Mouse (Mus musculus) gastrocnemius, adult 18-20 months (tissue): ENCODE data around the gene Zfyve28. TPM values are rescaled to one million over a fixed set of nuclear protein-coding genes. Genes with fewer than 3 reads are reported as not detected.

Source experiments
- DNase-seq: peaks from one replicate; pipeline ENCODE4 v3.0.0; 2021; ENCODE audit warnings: low spot score
- total RNA-seq, 2 experiments: library from RNA; stranded (reverse); gene quantifications; 2 replicates each; pipeline ENCODE4 v1.2.3; 2021

Zfyve28 gene
- total RNA-seq, 2 experiments from 2014 or later, result 0.41 to 0.69 TPM

DNA sequence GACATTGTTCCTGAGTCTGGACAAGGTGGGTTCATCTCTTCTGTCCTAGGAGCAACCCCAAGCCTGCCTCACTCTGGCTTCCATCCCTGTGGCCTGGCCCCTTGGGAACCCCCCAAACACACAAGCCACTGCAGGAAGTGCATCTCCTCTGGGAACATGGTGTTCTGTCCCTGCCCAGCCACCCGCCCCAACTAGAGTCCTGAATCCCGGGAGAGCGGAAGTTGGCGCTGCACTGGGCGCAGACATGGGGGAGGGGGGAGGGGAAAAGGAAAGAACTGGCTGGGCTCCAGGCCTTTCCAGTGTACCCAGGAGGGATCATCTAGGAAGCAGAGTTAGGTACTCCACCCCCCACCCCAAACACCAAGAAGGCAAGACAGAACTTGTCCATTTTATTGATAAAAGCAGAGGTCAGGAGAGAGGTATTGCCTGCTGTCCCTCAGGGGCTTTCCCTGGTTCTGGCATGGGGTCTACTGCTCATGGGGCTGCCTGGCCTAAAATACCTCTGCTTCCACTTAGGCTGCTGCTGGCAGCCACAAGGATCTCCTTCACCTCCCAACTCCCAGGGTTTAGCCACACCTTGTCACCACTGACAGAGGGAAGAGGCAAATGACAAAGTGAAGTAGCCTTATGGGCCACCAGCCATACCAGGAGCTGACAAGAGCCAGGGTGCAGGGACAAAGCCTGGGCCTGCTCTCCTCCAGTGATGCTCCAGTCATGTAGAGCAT lies 104.9 kb downstream of the Zfyve28 start:
- DNase-seq, result peak; percentile 63

DNA sequence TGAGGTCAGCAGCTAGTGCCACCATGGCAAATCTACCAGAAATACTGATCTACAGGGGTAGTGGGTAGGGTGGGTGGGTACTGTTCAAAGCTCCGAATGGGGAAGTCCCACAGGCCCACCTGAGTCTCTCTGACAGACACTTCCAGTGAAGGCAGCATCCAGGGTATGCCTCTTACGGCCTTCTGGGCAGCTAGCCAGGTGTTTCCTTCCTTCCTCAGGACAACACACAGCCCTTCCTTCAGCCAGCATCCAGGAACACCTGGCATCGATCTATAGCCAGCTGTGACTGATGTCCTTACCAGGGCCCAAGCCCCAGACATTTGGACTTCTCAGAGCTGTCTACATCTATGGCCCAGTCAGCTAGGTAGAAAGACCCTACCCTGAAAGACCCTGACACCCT lies 105.8 kb downstream of the Zfyve28 start:
- peak; percentile 40 for DNase-seq

DNA sequence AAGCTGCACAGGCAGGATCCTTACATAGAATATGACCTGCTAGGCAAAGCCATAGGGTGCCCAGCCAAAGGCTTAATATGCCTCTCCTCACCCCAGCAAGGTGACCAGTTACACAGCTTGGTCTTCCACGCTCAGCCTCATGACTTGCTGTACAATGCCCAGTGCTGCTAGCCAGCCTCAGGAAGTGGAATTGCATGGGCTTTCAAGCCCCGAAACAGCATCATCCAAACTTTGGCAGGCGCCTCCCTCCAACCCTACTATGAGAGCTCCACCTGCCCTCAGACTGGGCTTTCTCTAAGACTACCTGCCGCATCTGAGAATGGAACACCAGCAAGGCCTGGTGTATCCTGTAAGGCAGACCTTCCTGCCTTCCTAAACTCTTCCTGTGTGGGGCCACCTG lies 110.4 kb downstream of the Zfyve28 start:
- no peak for DNase-seq

DNA sequence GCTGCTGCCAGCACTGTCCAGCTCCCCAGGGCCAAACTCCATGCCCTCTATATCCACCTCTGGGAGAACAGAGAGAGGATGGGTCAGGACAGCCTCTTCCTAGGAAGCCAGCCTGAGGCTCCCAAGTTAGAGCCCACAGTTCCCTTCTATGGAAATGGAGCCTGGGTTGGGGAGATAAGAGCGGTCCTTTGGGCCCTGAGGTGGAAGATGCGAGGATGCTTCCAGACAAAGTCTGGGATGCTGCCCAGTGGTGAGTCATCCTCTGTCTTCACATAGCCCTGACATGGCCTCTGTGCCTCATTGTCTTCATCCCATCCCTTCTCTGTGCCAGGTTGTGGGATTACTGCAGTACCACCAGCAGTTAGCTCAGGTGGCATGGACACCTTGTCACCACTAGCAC lies 111.2 kb downstream of the Zfyve28 start:
- no peak for DNase-seq

DNA sequence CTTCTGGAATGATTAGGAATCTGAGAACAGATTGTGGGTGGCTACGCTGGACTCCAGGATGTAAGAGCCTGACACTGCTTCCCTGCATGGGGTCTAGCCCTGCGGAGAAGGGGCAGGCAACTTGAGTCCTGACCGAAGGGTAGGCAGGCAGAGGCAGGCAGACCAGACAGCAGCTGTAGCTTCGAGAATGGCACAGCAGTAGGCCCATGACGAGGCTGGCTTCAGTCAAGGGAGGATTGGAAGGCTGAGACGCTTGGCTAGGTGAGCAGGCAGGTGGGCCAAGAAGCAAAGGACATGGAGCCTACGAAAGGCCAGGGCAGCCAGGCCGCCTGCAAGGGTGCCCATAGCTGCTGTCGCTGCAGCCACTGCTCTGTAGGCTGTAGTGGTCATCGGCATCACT lies 111.6 kb downstream of the Zfyve28 start:
- DNase-seq, result no peak

DNA sequence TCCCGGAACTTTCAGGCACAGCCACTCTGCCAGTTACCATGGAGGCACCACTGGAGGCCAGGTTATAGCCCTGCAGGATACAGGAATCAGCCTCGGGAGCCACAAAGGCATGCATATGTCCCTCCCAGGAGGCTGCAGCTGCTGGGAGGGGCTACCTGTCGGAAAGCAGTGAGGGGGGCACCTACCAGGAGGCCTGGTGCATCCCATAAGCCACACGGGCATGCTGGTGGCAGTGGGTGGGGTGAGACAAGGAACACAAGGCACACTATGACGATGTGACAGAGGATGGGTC lies 112.9 kb downstream of the Zfyve28 start:
- no peak for DNase-seq

DNA sequence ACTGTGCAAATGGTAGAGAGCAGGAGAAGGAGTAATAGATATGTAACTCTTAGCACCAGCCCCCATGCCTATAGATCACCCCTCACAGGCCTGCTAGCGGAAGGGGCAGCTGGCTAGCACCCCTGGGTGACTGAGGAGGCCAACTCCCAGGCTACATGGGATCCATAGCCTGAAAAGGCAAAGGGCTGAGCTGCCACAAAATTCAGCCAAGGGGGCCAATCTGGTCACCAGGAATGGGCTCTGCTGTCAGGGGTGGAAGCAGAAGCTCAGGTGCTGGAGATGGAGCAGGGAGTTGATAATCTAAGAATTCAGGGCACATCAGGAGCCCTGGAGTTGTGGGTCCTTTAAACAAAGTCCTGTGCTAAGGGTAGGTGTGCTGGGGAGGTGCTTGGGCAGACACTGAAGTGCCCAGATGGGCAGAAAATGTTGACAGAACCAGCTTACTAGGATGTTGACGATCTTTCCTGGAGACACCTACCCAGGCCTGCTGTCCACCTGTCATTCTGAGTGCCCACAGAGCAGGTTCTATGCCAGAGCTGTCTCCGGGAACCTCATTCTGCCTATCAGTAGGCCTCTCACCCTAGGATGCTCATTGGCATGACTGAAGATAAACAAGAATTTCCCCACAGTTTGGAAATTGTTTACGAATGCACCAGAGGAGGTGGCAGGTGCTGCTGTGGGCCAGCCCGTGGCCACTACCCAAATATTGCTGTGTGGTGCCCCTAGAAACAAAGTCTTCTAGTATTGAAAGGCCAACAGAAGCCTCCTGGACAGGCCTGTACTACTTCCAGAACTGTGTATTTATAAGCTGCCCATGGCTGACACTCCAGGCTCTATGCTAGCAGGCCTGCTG lies 113.5 kb downstream of the Zfyve28 start:
- DNase-seq, result no peak

DNA sequence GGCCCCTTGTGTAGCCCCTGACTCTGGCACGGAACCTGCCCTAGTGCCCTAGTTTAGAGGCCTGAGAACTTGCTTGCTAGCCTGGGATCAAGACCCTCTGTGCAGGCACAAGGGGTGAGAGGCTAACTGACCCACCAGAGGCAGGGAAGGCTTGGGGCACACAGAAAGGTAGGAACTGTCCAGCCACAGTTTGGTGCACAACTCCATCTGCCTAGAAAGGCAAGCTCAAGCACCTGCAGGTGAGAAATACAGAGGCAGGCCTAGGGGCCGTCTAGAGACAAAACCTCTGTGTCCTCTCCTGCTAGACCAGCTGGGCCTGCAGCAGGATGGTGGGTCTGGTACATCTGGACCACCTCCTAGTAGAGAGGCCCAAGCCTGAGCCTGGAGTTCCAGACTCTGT lies 114.2 kb downstream of the Zfyve28 start:
- DNase-seq, result no peak

DNA sequence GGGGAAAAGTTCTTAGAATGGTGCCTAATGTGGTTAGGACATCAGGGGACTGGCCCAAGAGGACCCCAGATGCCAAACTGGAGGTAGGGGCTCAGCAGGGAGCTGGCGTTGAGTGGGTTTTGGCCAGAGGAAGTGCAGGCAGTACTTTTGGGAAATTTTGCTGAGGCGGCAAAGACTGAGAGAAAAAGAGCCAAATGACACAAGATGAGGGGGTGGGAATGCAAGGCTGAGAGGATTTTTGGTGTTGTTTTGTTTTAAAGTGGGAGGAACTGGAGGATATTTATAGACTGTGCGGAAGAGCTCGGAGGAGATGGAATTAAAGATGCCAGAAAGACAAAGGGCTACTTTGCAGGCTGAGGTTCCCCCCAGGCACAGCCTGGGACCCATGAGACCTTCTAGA lies 117.5 kb downstream of the Zfyve28 start:
- no peak for DNase-seq

DNA sequence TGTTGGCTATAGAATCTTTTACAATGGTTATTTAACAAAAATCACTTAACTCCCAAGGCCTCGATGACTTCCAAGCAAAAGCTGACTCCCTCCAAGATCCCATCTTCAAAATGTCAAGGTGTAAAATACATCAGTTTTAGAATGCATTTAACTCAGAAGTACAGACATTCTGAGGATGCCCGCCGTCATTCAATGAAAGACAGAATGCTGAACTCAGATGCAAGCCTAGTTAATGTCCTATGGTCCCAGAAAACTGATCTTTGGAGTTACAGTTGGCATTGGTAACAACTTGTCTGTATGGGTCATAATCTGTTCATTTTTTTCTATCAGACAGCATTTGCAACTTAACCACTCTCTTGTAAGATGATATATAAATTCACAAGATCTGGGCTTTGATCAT lies 118.3 kb downstream of the Zfyve28 start:
- no peak for DNase-seq

DNA sequence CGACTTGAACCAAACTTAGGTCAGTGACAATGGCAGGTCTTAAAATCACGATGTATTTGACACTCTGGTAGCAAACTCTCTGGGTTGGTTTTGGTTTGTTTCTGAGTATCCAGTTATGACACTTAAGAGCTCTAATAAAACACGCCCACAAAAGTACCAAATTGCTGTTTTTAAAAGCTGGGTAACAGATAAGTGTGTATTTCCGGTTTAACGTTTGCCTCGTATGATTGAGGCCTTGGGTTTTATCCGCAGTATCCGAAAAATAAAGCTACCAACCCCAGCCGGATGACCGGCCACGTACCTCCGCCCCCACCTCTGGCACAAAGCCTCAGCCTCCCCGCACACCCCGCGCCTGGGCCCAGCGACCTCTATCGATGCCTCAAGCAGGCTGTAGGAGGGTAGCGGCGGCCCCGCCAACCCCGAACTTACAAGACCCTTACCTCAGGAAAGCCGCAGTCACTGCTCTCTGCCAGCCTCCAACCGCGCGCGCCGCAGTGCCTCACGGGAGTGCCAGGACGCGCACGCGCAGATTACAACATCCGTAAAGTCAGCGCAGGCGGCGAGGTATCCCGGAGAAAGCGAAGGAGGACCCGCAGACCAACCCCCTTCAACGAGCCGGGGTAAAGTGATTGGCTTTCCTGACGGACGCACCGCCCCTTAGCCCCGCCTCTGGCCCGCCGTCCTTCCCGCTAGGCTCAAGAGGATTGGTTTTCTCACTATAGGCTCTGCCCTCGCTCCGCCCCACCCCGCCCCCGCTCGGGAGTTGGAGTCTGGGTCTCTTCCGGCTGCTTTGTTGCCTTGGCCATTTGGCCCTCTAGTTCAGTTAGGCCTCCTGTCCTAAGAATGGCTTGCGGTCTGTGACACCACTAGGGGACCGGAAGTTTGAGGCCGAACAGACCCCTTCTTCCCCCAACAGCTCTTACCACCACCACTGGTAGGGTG lies 119.0 kb downstream of the Zfyve28 start, which contains the start of the genes Poln and Haus3:
Poln (minus strand) TSS at position 499 of the 942 bp plus-strand sequence.
Haus3 (minus strand) TSS at position 578 of the 942 bp plus-strand sequence.
- DNase-seq, result peak; percentile 97

DNA sequence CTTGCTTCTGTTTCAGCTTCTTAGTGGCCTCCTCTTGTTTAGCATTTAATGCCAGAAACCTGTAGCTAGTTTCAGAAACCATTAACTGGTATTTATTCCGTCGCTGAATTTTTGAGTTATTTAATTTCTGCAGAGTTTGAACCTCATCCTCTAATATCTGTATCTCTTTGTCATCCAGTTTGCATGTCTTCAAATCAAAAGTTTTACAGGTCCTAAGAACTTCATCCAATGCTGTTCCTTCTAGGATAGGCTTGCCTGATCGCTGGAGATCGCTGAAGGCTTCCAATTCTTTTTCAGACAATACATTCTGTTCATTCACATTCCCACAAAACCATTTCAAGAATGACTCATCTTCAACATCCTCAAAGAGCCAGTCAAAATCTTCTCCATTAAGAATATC lies 120.4 kb downstream of the Zfyve28 start:
- no peak for DNase-seq

DNA sequence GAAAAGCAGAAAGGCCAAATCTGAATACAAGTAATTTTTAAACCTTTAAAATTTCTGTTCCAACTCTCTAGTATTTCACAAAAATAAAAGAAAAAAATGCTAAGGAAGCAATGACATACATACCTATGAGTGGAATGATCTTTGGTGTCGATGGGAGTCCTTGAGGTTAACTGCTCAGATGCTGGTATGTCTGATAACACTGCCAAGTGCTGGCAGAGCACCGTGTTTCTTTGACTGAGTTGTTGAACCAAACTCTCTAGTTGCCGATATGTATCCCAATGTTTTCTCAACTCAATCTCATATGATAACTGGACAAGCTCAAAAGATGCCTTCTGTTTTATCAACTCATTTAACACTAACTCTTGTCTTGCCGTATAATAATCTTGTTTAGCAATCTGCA lies 122.5 kb downstream of the Zfyve28 start:
- DNase-seq, result no peak

DNA sequence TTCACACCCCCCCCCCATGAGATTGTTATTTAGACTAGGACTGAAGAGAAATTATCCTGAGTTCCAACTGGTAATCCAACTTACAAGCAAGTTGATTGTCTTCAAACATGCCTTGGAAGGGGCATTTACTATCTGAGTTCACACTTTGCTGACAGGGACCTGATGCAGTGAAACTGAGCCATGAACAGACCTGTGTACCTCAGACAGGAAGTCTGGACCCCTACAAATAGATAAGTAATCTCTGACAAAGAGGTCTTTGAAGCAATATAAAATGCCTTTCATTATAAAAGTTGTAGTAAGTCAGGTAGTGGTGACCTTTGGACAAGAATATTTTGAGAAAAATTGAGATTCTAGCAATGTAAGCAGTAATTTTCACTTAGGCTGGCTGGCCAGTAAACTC lies 139.8 kb downstream of the Zfyve28 start:
- no peak for DNase-seq

DNA sequence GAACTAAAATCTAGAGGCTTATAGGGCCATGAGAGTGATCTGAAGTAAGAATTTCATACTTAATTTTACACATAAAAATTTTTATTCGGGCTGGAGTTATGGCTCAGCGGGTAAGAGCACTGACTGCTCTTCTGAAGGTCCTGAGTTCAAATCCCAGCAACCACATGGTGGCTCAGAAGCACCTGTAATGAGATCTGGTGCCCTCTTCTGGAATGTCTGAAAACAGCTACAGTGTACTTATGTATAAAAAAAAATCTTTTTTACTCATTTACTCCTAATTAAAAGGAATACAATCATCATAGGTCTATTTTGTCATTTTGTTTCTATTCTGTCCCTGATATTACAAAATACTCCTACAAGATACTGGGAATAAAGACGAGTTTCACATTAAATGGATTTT lies 140.7 kb downstream of the Zfyve28 start:
- DNase-seq, result no peak

Other genes starting within 250 kb of the Zfyve28 start
- under 1 TPM; 0.68 to 0.78 TPM for gene Poln, start 119.0 kb downstream of the Zfyve28 start, total RNA-seq
- 1 to 10 TPM; 2.7 to 2.8 TPM for gene Haus3, start 118.9 kb downstream of the Zfyve28 start, total RNA-seq
- 10 to 100 TPM; 24.5 to 25.4 TPM for gene Mxd4, start 100.7 kb downstream of the Zfyve28 start, total RNA-seq
- gene Cfap99, start 151 bp upstream of the Zfyve28 start, total RNA-seq, result not detected
- gene Rnf4, start 47.8 kb upstream of the Zfyve28 start, total RNA-seq, result 10 to 100 TPM; 18.1 to 18.6 TPM
- 10 to 100 TPM; 14.6 to 15.2 TPM for gene Fam193a, start 81.5 kb upstream of the Zfyve28 start, total RNA-seq
- 1 to 10 TPM; 1.8 to 3.8 TPM for gene Tnip2, start 225.5 kb upstream of the Zfyve28 start, total RNA-seq
- 1 to 10 TPM in 1 of 2 experiments, under 1 TPM in 1; 0.59 to 1.4 TPM for gene Sh3bp2, start 237.4 kb upstream of the Zfyve28 start, total RNA-seq